Mouse (Mus musculus): ENCODE data around the gene Fam186b. TPM values are rescaled to one million over a fixed set of nuclear protein-coding genes. Genes with fewer than 3 reads are reported as not detected.

The Fam186b gene
- polyA plus RNA-seq, 1 experiment from 2014 or later = 0.35 TPM

DNA sequence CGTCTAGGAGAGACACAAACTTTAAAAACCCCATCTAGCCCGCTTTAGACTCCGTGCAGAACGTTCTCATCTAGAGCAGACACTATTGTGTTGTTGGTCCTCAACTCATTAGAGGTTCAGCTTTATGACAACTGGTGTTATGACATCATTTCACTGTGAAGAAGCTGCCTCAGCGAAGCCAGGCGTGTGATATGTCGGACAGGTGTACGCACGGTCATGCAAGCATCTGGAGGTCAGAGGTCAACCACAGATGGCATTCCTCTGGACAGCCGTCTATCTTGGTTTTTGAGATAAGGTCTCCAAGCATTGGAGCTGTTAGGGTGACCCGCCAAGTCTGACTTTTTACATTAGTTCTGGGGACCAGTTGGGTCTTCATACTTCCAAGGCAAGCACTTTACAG, 5.1 kb downstream of the Fam186b start:
- no peak overlapping the region for H3K4me3 ChIP-seq
- H3K27ac ChIP-seq = no peak overlapping the region
- no peak overlapping the region for H3K4me2 ChIP-seq
- no peaks in the 10 kb centered on the region for H3K27me3 ChIP-seq
- H3K4me1 ChIP-seq = peaks cover 6% of the 10 kb centered on the region
- WGBS = 74% methylated on average over 11 of the region's 11 CpGs
- no peaks in the 10 kb centered on the region for H3K9me3 ChIP-seq
- no peaks in the 10 kb centered on the region for H3K36me3 ChIP-seq
- no peak for ATAC-seq (ENCODE audit: borderline replicate concordance, extremely low read depth, low FRiP score, low TSS enrichment)
- no peak overlapping the region for H3K9ac ChIP-seq

DNA sequence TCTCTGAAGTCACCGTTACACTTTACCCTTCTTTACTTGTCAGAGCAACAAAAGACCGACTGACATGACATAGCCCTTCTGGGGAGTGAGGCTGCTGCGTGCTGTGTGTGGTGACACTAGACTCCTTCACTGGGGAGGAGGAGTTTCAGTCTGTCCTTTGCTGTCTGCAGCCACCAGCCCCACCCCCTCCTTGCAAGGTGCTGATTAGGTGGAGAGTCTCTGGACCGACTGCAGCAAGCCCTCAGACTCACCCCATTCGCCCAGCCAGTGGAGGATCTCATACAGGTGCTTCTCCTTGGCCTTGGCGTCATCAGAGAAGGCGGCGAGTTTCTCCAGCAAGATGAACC, 10.5 kb downstream of the Fam186b start:
- no peaks in the 10 kb centered on the region for H3K27me3 ChIP-seq
- WGBS = 41% methylated on average over 8 of the region's 8 CpGs
- no peaks in the 10 kb centered on the region for H3K4me1 ChIP-seq
- H3K4me2 ChIP-seq = no peak overlapping the region
- H3K4me3 ChIP-seq = no peak overlapping the region
- H3K36me3 ChIP-seq = no peaks in the 10 kb centered on the region
- no peaks in the 10 kb centered on the region for H3K9me3 ChIP-seq
- no peak overlapping the region for H3K27ac ChIP-seq
- H3K9ac ChIP-seq = no peak overlapping the region
- ATAC-seq (ENCODE audit: borderline replicate concordance, extremely low read depth, low FRiP score, low TSS enrichment) = no peak

DNA sequence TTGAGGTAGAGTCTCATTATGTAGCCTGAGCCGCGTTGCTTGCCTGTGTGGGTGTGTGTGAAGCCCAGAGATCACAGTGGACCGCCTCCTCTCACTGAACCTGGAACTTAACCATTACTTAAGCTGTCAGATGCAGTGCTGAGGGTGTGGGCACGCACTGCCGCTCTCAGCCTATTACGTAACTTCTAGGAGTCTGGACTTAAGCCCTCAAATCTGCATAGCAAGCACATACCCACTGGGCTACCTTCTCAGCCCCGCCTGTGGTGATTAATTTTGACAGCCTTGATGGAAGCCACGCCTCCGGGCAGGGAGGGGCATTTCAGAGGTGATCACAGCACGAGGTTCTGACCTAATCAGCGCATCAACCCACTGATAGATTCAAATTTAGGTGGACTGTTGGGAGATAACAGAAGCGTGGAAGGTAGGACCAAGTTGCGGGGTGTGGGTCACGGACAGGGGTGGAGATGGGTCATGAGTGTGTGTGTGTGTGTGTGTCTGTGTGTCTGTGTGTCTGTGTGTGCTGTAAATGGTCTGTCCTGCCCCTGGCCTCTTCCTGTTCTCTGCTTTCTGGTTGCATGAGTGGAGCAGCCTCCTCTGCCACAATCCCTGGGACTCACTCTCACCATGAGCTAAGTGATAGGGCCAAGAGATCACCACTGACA, 11.0 kb downstream of the Fam186b start:
- Histone ChIP-seq H3K27ac (no peak overlapping the region), H3K4me3 (no peak overlapping the region), H3K4me2 (no peak overlapping the region), H3K36me3 (no peaks in the 10 kb centered on the region), H3K9ac (no peak overlapping the region), H3K27me3 (no peaks in the 10 kb centered on the region), H3K4me1 (no peaks in the 10 kb centered on the region), H3K9me3 (no peaks in the 10 kb centered on the region)
- ATAC-seq (ENCODE audit: borderline replicate concordance, extremely low read depth, low FRiP score, low TSS enrichment) = peak; percentile 57; the same call in 1 of the 2 replicates
- WGBS = 28% methylated on average over 14 of the region's 14 CpGs

DNA sequence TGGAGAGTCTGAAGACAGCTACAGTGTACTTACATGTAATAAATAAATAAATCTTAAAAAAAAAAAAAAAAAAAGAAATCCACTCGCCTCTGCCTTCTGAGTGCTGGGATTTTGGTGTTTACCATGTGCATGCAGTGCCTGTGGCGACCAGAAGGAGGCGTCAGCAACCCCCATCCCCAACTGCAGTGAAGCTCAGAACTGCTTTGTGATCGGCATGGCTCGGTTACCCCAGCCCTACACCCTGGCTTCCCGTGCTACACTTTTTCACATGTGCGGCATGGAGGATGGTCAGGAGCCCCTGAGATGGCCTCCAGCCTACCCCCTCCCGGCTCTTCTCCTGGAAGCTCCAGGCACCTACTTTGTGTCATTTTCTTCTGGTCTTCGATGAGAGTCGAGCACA, 12.2 kb downstream of the Fam186b start:
- ATAC-seq (ENCODE audit: borderline replicate concordance, extremely low read depth, low FRiP score, low TSS enrichment) = no peak
- Histone ChIP-seq H3K9me3 (no peaks in the 10 kb centered on the region), H3K27ac (no peak overlapping the region), H3K4me2 (no peak overlapping the region), H3K4me3 (no peak overlapping the region), H3K4me1 (no peaks in the 10 kb centered on the region), H3K36me3 (no peaks in the 10 kb centered on the region), H3K27me3 (no peaks in the 10 kb centered on the region), H3K9ac (no peak overlapping the region)
- WGBS = 61% methylated on average over 10 of the region's 10 CpGs

DNA sequence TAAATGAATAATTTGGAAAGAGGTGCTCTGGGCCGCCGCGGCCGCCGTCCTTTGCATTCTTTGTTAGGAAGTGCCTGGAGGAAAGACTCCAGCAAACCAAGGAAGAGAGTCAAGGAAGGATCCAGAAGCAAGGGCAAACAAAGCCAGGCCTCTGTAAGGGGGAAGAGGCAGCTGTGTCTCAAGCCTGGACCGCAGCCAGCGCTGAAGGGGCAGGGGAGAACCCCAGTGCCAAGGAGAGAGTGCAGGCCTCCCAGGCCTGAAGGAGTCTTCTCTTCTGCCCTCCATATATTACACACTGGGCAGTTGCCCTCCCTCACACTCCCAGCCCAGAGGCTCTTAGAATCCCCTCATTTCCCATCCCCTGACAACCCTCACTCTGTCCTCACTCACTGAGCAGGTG, 17.4 kb downstream of the Fam186b start:
- H3K9ac ChIP-seq = no peak overlapping the region
- H3K4me1 ChIP-seq = no peaks in the 10 kb centered on the region
- H3K36me3 ChIP-seq = no peaks in the 10 kb centered on the region
- WGBS = 68% methylated on average over 7 of the region's 7 CpGs
- H3K27ac ChIP-seq = no peak overlapping the region
- no peaks in the 10 kb centered on the region for H3K27me3 ChIP-seq
- ATAC-seq (ENCODE audit: borderline replicate concordance, extremely low read depth, low FRiP score, low TSS enrichment) = no peak
- no peak overlapping the region for H3K4me3 ChIP-seq
- H3K9me3 ChIP-seq = no peaks in the 10 kb centered on the region
- no peak overlapping the region for H3K4me2 ChIP-seq

DNA sequence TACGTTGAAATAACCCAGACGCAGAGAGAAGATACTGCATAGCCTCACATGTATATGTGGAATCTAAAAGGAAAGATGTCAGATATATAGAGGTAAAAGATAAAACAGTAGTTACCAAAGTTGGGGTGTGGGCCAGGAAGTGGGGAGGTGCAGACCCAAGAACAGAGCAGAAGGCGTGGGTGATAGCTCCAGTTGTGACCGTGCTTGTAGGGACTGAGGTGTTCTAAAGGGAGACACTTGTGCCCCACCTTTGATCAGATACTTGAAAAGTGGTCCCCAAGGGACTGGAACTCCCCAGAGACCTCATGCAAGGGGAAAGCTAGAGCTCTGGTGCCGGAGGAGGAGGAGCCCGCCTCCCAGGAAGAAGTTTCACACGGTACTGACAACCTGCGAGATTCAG, 19.6 kb downstream of the Fam186b start:
- H3K4me3 ChIP-seq = no peak overlapping the region
- H3K36me3 ChIP-seq = no peaks in the 10 kb centered on the region
- no peaks in the 10 kb centered on the region for H3K27me3 ChIP-seq
- no peak overlapping the region for H3K4me2 ChIP-seq
- no peaks in the 10 kb centered on the region for H3K4me1 ChIP-seq
- H3K9me3 ChIP-seq = no peaks in the 10 kb centered on the region
- H3K27ac ChIP-seq = no peak overlapping the region
- no peak overlapping the region for H3K9ac ChIP-seq
- ATAC-seq (ENCODE audit: borderline replicate concordance, extremely low read depth, low FRiP score, low TSS enrichment) = no peak
- WGBS = 78% methylated on average over 8 of the region's 8 CpGs

DNA sequence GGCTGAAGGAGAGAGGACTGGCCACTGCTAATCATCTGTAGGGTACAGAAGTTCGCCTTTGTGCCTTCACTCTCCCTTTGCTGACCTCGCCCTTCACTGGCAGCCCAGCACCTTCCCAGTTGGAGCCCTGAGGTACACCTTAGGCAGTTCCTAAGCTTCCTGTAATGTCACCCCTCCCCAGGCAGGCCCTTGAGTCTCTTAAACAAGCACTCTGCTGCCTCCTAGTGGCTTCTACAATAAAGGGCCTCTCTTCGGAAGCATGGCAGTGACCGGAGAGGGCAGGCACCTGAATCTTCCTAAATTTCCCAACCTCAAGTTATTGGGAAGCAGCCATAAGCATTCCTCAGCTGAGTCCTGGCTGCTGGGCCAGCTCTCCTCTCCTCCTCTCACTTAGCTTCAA, 30.0 kb downstream of the Fam186b start:
- no peak overlapping the region for H3K4me2 ChIP-seq
- WGBS = 15% methylated on average over 4 of the region's 4 CpGs
- no peaks in the 10 kb centered on the region for H3K4me1 ChIP-seq
- no peaks in the 10 kb centered on the region for H3K27me3 ChIP-seq
- H3K9ac ChIP-seq = no peak overlapping the region
- H3K9me3 ChIP-seq = no peaks in the 10 kb centered on the region
- no peaks in the 10 kb centered on the region for H3K36me3 ChIP-seq
- ATAC-seq (ENCODE audit: borderline replicate concordance, extremely low read depth, low FRiP score, low TSS enrichment) = 0 out of 2 replicates have a peak, but pooled peaks have one; percentile 37
- H3K27ac ChIP-seq = no peak overlapping the region
- no peak overlapping the region for H3K4me3 ChIP-seq

DNA sequence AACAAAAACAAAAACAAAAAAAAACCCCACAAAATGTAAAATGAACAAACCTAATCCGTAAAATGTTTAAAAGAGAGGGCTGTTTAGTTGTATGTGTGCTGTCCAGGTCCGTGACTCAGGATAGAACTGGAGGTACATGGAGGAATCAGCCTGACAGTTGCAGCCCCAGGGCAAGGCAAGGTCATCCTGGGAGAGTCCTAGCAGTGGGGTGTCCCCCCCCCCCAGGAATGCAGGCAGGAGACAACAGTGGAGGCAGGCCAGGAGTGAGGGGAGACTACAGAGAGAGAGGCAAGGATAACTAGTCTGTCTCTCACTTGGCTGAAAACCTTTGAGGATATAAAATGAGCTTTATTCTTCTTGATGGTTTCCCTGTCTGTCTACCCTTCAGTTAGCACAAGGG, 31.3 kb downstream of the Fam186b start:
- Histone ChIP-seq H3K4me3 (no peak overlapping the region), H3K9me3 (no peaks in the 10 kb centered on the region), H3K4me2 (no peak overlapping the region), H3K36me3 (no peaks in the 10 kb centered on the region), H3K27me3 (no peaks in the 10 kb centered on the region), H3K27ac (no peak overlapping the region), H3K4me1 (peaks cover 8% of the 10 kb centered on the region), H3K9ac (no peak overlapping the region)
- WGBS = 78% methylated on average over 2 of the region's 2 CpGs
- ATAC-seq (ENCODE audit: borderline replicate concordance, extremely low read depth, low FRiP score, low TSS enrichment) = no peak

DNA sequence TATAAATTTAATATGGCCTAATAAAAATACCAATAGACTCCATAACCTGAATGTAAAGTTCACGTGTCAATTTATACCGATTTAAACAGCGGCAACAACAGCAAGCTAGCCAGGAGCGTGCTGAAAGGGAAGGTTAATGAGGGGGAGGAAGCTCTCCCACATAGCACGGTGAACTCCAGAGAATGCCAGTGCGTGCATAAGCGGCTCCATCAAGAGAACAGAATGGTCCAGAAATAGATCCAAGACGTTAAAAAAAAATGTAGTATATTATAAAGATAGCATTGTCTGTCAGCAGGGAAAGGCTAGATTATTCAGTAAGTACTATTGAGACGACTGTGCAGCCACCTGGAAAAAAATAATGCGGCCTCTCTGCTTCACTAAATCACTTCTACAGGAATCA, 33.0 kb downstream of the Fam186b start:
- WGBS = 54% methylated on average over 10 of the region's 10 CpGs
- no peaks in the 10 kb centered on the region for H3K27me3 ChIP-seq
- no peak overlapping the region for H3K9ac ChIP-seq

DNA sequence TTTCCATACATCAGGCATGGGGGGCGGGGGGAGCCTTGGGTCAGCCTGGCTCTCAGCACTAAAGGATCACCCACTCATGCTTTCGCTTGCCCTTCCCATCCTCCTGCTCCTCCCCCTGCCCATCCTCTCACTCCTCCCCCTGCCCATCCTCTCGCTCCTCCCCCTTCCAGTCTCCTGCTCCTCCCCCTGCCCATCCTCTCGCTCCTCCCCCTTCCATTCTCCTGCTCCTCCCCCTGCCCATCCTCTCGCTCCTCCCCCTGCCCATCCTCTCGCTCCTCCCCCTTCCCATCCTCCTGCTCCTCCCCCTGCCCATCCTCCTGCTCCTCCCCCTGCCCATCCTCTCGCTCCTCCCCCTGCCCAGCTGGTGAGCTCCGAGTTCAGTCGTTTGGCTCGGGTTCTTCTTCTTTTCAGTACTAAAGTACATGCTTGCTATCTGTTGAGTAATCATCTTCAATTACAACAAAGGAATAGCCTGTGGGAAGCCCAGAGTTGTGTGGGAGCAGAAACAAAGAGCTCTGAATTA, 35.9 kb downstream of the Fam186b start:
- Histone ChIP-seq H3K27me3 (no peaks in the 10 kb centered on the region), H3K27ac (peak overlapping the region; percentile 88), H3K9ac (0 out of 2 replicates have a peak overlapping the region, but pooled peaks have one; percentile 11), H3K4me1 (peaks cover 12% of the 10 kb centered on the region), H3K4me3 (peak overlapping the region; percentile 26), H3K9me3 (no peaks in the 10 kb centered on the region), H3K4me2 (peak overlapping the region; percentile 51), H3K36me3 (no peaks in the 10 kb centered on the region)
- ATAC-seq (ENCODE audit: borderline replicate concordance, extremely low read depth, low FRiP score, low TSS enrichment) = peak; percentile 82
- WGBS = 2% methylated on average over 7 of the region's 10 CpGs

More for the DNA sequence above, 33.0 kb downstream of the Fam186b start:
- Histone ChIP-seq H3K4me2 (no peak overlapping the region), H3K4me3 (no peak overlapping the region), H3K9me3 (no peaks in the 10 kb centered on the region), H3K4me1 (peaks cover 12% of the 10 kb centered on the region), H3K36me3 (no peaks in the 10 kb centered on the region), H3K27ac (no peak overlapping the region)
- ATAC-seq (ENCODE audit: borderline replicate concordance, extremely low read depth, low FRiP score, low TSS enrichment) = no peak

DNA sequence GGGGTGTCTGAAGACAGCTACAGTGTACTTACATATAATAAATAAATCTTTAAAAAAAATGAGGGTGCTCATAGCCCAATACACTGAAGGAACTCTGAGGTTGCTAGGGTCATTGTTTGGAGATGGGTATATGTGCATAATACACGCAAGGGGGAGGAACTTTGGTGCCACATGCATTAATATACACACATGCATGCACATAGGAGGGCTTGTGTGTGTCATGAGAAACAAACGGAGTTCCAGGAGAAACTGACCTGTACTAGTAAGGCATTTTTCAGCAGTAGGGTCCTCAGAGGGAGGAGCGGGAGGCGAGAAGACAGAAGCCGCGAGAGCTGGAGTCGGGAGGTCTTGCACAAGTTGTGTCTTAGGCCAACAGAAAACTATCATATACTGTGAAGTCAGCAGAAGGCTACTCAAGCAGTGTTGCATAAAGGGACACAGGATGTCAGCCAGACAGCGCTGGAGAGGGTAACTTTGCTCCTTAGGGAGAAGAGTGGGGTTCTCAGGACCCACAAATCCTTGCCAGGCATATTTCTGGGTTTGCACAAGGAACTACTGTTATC, 36.4 kb downstream of the Fam186b start:
- Histone ChIP-seq H3K9me3 (no peaks in the 10 kb centered on the region), H3K27me3 (no peaks in the 10 kb centered on the region), H3K36me3 (no peaks in the 10 kb centered on the region), H3K4me1 (peaks cover 12% of the 10 kb centered on the region), H3K4me2 (peak overlapping the region; percentile 51), H3K9ac (0 out of 2 replicates have a peak overlapping the region, but pooled peaks have one; percentile 11), H3K4me3 (peak overlapping the region; percentile 26), H3K27ac (peak overlapping the region; percentile 88)
- ATAC-seq (ENCODE audit: borderline replicate concordance, extremely low read depth, low FRiP score, low TSS enrichment) = peak; percentile 88
- WGBS = 40% methylated on average over 8 of the region's 8 CpGs

DNA sequence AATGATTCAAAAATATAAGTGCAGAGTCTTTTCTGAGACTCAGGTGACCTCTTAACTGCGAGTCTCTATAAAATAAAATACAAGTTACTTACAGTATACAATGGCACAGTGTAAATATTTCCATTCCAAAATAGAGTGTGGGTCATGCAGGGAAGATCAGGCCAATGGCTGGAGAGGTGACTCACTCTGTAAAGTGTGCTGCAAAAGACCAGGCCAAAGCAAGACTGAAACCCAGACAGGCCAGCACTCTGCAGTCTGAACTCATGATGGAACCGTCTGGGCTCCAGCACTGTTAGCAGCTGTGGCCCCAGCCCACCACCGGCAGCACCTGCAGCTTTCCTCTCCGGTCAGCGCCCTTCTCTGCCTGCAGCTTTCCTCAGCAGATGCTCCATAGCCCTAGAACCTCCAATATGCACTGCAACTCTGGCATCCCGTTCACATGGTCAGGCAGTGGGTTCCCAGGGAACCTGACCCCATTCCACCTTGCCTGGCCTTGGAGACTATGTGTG, 40.4 kb downstream of the Fam186b start:
- no peak for ATAC-seq (ENCODE audit: borderline replicate concordance, extremely low read depth, low FRiP score, low TSS enrichment)
- no peak overlapping the region for H3K9ac ChIP-seq
- H3K4me1 ChIP-seq = peaks cover 25% of the 10 kb centered on the region
- no peaks in the 10 kb centered on the region for H3K9me3 ChIP-seq
- H3K36me3 ChIP-seq = no peaks in the 10 kb centered on the region
- WGBS = 76% methylated on average over 6 of the region's 6 CpGs
- H3K4me3 ChIP-seq = no peak overlapping the region
- H3K27ac ChIP-seq = no peak overlapping the region
- no peak overlapping the region for H3K4me2 ChIP-seq
- no peaks in the 10 kb centered on the region for H3K27me3 ChIP-seq

All from lung, embryonic 15.5 days (tissue).